Mouse (Mus musculus): ENCODE measurements at regions not wholly inside any gene's neighbourhood (a gene's known extent, or its start where the extent isn't known, plus 50 kb on each side); places are given as distances from the start of the nearest gene placed in this dataset.

DNA sequence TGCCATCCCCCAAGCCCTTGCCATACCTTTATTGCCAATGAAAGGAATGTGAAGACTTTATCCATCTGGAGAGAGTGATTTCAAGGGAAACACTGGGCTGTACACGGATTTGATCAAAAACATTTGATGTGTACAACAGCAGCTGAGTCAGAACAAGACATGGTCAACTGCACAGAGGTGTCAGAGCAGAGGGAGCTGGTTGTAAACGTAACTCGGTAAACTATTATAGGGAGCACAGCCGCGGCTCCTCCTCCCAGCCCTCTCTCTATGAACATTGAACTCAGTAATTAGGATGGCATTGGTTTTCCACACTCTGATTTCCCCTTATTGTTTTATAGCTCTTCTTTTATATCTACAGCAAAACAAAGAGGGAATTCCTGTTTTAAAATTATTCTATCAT lies 750.8 kb upstream of the Intu start:
- TF ChIP-seq POLR2A (IDR thresholded peaks at IDR 0.05; ENCODE audit: extremely low read depth, insufficient read depth, low read length) (no peak), CTCF (IDR thresholded peaks at IDR 0.05; ENCODE audit: extremely low read depth, insufficient read depth, low read length) (no peak)

Data from cortical plate, adult 2 months (tissue).